Mouse (Mus musculus) cortical plate, adult 2 months (tissue): ENCODE data around the gene Gdf11.

Experiments
- CTCF ChIP-seq: fragments of 200-500 bp; IDR thresholded peaks from 2 replicates; pipeline ENCODE4 v1.5.1; 2011; ENCODE audit warnings: mild to moderate bottlenecking, control low read depth, low read length; ENCODE audit not compliant: insufficient read depth; ENCODE audit errors: extremely low read depth
- POLR2A ChIP-seq: fragments of 200-500 bp; IDR thresholded peaks from 2 replicates; pipeline ENCODE4 v1.6.1; 2011; ENCODE audit warnings: mild to moderate bottlenecking, low read length, control low read depth; ENCODE audit not compliant: insufficient read depth; ENCODE audit errors: extremely low read depth

DNA sequence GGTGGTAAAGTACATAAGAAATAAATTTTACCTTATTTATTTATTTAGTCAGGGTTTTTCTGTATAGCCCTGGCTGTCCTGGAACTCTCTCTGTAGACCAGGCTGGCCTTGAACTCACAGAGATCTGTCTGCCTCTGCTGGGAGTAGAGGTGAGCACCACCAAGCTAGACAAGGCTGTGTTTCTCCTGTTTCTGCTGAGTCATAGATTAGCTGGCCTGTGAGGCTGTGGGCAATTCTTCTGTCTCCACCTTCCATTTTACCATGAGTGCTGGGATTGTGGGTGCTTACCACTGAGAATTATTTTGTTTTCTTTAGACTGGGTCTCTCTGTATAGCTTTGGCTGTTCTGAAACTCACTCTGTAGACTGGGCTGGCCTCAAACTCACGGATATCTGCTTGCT lies 9.9 kb upstream of the Gdf11 start:
- TF ChIP-seq CTCF = no peak
- no peak for TF ChIP-seq POLR2A
